Mouse (Mus musculus) brain, embryonic 14.5 days (tissue): ENCODE measurements around the gene Arhgap27. TPM values are rescaled to one million over a fixed set of nuclear protein-coding genes. Genes with fewer than 3 reads are reported as not detected.
"Not testable (repeated sequence)": the region's sequence is repeated elsewhere in the genome, so short reads cannot be mapped to it uniquely, and the experiment has no call there.

Experiments used
- DNase-seq: peaks from one replicate; pipeline ENCODE4 v3.0.0-alpha.2; 2011; ENCODE audit warnings: low read depth
- CTCF ChIP-seq: fragments of 200-500 bp; IDR thresholded peaks from 2 replicates; pipeline ENCODE4 v1.5.1; 2012; ENCODE audit warnings: inconsistent platforms, mild to moderate bottlenecking, moderate library complexity, borderline replicate concordance; ENCODE audit not compliant: insufficient read depth, insufficient read length; ENCODE audit errors: extremely low read depth
- POLR2A ChIP-seq: fragments of 200-500 bp; IDR thresholded peaks from 2 replicates; pipeline ENCODE4 v1.6.1; 2012; ENCODE audit warnings: mild to moderate bottlenecking, inconsistent platforms, borderline replicate concordance; ENCODE audit not compliant: poor library complexity, insufficient read depth, insufficient read length, severe bottlenecking; ENCODE audit errors: extremely low read depth
- polyA plus RNA-seq: library from polyadenylated mRNA; depleted of rRNA; stranded (reverse); fragments of >200 nt; gene quantifications from 2 replicates; pipeline ENCODE4 v1.2.3, GENCODE M21; 2012

Arhgap27 gene
- polyA plus RNA-seq, 1 experiment, result 7.0 TPM

DNA sequence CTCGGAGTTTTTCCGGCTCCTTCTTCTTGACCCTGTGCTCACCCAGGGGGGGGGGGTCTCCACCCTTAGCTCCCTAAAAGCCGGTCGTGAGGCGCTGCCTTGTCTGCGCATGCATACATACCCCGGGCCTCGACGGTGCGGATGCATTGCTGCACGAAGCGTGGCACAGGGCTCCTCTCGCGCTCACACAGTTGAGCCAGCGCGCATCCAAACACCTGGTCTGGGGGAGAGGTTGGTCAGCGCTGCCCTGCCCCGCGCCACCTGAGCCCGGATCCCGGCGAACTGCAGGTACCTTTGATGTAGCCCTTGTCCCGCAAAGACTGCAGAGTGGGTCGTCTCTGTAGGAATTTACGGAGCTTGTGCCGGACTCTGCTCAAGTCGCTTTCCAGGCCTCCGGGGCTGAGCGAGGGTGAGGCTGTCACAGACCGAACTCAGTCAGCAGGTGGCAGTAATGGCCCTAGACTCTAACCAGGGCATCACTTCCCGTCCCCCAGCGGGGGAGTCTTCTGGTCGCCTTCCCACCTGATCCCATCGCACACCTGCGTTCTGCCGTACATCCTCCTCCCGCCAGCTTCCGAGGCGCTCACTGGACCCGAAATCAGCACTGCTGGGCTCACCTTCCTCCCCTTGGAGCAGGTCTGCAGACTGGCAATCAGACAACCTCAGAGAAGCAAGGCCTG is 29.6 kb downstream of the Arhgap27 start:
- DNase-seq, result peak; percentile 62
- TF ChIP-seq CTCF (peak; percentile 61), POLR2A (no peak)

GRCm38 (mm10) chr11:103332890-103333651 is 30.4 kb downstream of the Arhgap27 start:
- no peak for TF ChIP-seq CTCF
- TF ChIP-seq POLR2A, result no peak
- DNase-seq, result peak; percentile 44

DNA sequence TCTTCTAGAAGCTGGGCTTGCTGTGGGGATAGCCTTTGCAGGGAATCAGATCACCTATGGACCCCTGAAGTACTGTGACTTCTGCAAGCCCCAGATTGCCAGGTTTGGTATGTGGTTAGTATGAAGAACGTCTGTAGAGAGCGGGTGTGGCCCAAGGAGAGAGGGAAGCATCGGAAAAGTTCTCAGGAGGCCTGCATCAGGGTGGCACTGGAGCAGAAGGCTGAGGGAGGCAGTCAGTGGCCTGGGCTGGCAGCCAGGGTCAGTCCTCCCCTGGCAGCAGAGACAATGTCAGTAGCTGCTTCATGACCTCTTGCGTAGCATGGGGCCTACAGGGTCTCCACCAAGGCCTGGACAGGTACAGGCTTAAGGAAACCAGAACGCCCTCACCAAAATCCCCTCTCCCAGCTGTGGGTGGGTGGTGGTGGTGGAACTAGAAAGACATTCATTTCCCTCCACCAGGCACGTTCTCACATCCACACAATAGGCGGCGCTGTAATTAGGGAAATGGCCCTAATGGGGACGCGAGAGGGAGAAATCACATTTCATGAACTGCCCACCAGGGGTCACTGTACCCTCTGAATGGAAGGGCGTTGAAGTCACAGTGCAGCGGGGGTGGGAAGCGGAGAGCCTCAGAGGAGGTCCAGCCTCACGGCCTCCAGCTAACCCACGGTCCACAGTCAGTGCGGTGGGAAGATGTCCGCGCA is 31.2 kb downstream of the Arhgap27 start:
- TF ChIP-seq CTCF (peak; percentile 86), POLR2A (no peak)

DNA sequence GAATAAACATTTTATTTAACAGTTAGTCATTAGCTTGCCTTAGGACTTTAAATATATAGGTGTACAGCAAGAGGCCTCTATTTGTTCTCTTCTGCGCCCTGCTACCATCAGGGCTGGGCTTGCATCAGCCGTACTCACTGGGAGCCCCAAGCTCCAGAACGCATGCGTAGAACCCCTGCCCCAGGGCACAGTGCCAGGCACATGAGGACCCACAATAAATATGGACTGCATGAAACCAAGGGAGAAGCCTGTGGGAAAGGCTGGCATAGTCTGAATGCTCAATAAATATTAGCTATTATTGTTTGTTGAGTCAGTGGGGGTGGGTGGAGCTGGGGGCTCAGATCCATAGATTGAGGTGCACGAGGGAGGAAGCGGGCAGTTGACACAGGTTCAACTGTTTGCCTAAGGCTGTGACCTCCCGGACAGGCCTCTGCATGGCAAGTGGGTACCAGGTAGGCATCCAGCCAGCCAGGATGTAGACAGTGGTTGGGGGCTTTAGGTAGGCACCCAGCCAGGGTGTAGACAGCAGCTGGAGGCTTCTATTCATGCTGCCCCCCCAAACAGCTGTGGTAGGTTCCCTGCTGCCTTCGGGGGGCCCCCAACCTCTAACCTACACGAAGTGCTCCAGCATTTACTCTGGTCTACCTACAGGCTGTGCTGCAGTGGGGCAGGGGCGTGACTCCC is 31.8 kb downstream of the Arhgap27 start:
- TF ChIP-seq CTCF (no peak), POLR2A (no peak)
- DNase-seq, result no peak

More for the DNA sequence above, 31.2 kb downstream of the Arhgap27 start:
- DNase-seq, result peak; percentile 92

DNA sequence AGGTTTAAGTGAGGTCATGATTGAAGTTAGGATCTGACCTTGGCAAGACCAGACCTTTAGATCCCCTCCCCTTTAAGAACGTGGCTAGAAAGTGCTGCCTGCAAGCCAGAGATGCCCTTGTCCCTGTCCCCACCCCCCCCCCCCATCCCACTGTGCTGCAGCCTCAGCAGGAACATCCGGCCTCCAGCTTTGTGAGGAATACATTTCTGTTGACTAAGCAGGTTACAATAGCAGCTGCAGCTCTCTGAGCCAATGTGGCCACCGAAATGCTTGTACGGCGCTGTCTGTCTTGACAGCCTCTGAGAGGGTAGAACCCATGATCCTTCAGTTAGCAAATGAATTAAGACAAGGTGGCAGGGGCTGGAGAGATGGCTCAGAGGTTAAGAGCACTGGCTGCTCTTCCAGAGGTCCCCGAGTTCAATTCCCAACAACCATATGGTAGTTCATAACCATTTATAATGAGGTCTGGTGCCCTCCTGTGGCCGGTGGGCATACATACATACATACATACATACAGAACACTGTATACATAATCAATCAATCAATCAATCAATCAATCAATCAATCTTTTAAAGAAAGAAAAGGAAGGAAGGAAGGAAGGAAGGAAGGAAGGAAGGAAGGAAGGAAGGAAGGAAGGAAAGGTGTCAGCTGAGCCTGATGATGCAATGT is 32.7 kb downstream of the Arhgap27 start:
- DNase-seq, result no peak
- TF ChIP-seq CTCF, result no peak
- no peak for TF ChIP-seq POLR2A

DNA sequence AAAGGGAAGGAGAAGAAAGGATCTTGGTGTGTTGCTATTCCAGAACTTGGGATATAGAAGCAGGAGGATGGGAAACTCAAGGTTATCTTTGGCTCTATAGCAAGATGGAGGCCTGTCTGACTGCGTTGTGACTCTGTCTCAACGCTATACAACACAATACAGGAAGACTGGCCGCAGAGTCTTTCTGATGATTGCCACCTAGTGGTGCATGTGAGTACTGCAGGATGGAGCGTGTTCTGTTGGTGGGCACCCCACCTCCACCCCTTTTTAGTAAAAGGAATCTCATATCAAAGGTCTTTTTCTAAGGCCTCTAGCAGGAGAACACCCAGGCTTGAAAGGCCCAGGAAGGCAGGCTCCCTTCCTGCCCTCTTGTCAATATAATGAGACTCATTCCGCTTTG is 36.5 kb downstream of the Arhgap27 start:
- TF ChIP-seq CTCF (peak; percentile 88), POLR2A (no peak)
- DNase-seq, result peak; percentile 79

- TF ChIP-seq CTCF, result peak; percentile 87
- no peak for TF ChIP-seq POLR2A
- DNase-seq, result peak; percentile 79
Measured at GRCm38 (mm10) chr11:103325172-103325571, 38.3 kb downstream of the Arhgap27 start.

DNA sequence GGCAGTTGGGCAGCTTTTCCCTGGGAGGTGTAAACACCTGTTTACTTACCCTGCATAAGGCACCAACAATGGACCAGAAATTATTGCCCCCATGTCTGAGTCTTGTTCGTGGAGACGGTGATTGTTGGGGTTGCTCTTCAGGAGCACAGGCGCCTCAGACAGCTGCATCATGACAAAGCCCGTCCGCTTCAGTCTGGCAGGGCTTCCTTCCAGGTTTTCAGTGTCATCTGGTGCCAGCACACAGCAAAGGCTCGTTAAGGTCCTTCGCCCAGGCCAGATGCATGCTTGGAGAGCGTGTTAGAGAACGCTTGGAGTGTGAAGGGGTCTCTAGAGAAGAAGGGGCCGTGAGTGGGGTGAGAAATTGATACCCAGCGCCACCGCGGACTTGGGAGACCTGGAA is 38.8 kb downstream of the Arhgap27 start:
- TF ChIP-seq CTCF (no peak), POLR2A (no peak)
- peak; percentile 68 for DNase-seq

GRCm38 (mm10) chr11:103322832-103323231 is 40.7 kb downstream of the Arhgap27 start:
- not testable (repeated sequence) for DNase-seq

- peak; percentile 79 for DNase-seq
- TF ChIP-seq POLR2A, result no peak
- no peak for TF ChIP-seq CTCF
Measured at GRCm38 (mm10) chr11:103320646-103321045, 42.8 kb downstream of the Arhgap27 start.
